Mouse (Mus musculus) subcutaneous adipose tissue, adult 2 months (tissue): Measurements from ENCODE around the gene Vat1l. TPM values are rescaled to one million over a fixed set of nuclear protein-coding genes. Genes with fewer than 3 reads are reported as not detected.

Source experiments
- polyA plus RNA-seq: library from polyadenylated mRNA; depleted of rRNA; stranded (reverse); fragments of >200 nt; gene quantifications from 2 replicates; pipeline ENCODE4 v1.2.3, GENCODE M21; 2012; ENCODE audit warnings: low replicate concordance; rRNA removed

Gene Vat1l
- 0.83 and 1.0 TPM in 2 replicates for polyA plus RNA-seq

GRCm38 (mm10) chr8:114205221-114205901 lies at the start of gene Vat1l:
Gene Vat1l (plus strand): TSS chr8:114205612.

GRCm38 (mm10) chr8:114417786-114418185 lies 212.4 kb downstream of the Vat1l start, which contains the start of gene Clec3a:
Gene Clec3a (plus strand): TSS chr8:114418086.

Other genes with a start within 250 kb of the Vat1l start
- 49.6 and 102 TPM in 2 replicates for gene Nudt7, start 72.1 kb upstream of the Vat1l start, polyA plus RNA-seq
- gene Clec3a, start 212.5 kb downstream of the Vat1l start, polyA plus RNA-seq = not detected in 2 replicates
- 11.5 and 12.7 TPM in 2 replicates for gene Wwox, start 234.0 kb downstream of the Vat1l start, polyA plus RNA-seq